Mouse (Mus musculus) MEL (cell line): ENCODE measurements around the gene Maml1. TPM values are rescaled to one million over a fixed set of nuclear protein-coding genes. Genes with fewer than 3 reads are reported as not detected.

ENCODE experiments used
- DNase-seq: peaks from one replicate; pipeline ENCODE4 v3.0.0; 2011; ENCODE audit warnings: low read depth, low spot score
- H3K27ac ChIP-seq: 2 replicates; pipeline ENCODE4 v1.5.1; 2012; ENCODE audit warnings: low read depth, mild to moderate bottlenecking, control low read depth, low read length, moderate library complexity; ENCODE audit not compliant: control insufficient read depth
- H3K27me3 ChIP-seq, 2 experiments: fragments of 150-350 bp in 1 of 2; sonication (generic) in 1 of 2; 2 replicates each; pipeline ENCODE4 v1.6.1; 2012; ENCODE audit warnings: low read length in 2 of 2, mild to moderate bottlenecking in 2 of 2, improper control_type of control experiment in 1 of 2, moderate library complexity in 1 of 2; ENCODE audit not compliant: insufficient read depth in 2 of 2, control insufficient read depth in 1 of 2
- H3K36me3 ChIP-seq, 2 experiments: 2 replicates each; pipeline ENCODE4 v1.6.1; 2012 to 2014; ENCODE audit warnings: low read length in 2 of 2, improper control_type of control experiment in 1 of 2, inconsistent platforms in 1 of 2, mild to moderate bottlenecking in 1 of 2; ENCODE audit not compliant: insufficient read depth in 2 of 2, control insufficient read depth in 1 of 2
- H3K4me1 ChIP-seq, 2 experiments: fragments of 150-350 bp in 1 of 2; sonication (generic) in 1 of 2; 2 replicates each; pipeline ENCODE4 v1.6.1; 2012; ENCODE audit warnings: low read length in 2 of 2, improper control_type of control experiment in 1 of 2, mild to moderate bottlenecking in 1 of 2; ENCODE audit not compliant: insufficient read depth in 2 of 2, control insufficient read depth in 1 of 2
- H3K4me3 ChIP-seq, 2 experiments: fragments of 150-350 bp in 1 of 2; sonication (generic) in 1 of 2; 2 replicates each; pipeline ENCODE4 v1.5.1; 2012; ENCODE audit warnings: low read depth in 2 of 2, low read length in 2 of 2, mild to moderate bottlenecking in 2 of 2, moderate library complexity in 2 of 2, control low read depth in 1 of 2, improper control_type of control experiment in 1 of 2; ENCODE audit not compliant: control insufficient read depth in 1 of 2, insufficient read depth in 1 of 2
- H3K79me2 ChIP-seq: 2 replicates; pipeline ENCODE4 v1.6.1; 2012; ENCODE audit warnings: mild to moderate bottlenecking, low read length, moderate library complexity; ENCODE audit not compliant: control insufficient read depth, poor library complexity, insufficient read depth
- H3K9ac ChIP-seq: 2 replicates; pipeline ENCODE4 v1.6.1; 2012; ENCODE audit warnings: low read depth, mild to moderate bottlenecking, control low read depth, low read length, moderate library complexity; ENCODE audit not compliant: control insufficient read depth, poor library complexity, severe bottlenecking
- H3K9me3 ChIP-seq: fragments of 150-350 bp; sonication (generic); replicated peaks from 2 replicates; pipeline ENCODE4 v1.6.1; 2012; ENCODE audit warnings: mild to moderate bottlenecking, low read length, improper control_type of control experiment, moderate library complexity; ENCODE audit not compliant: insufficient read depth
- BHLHE40 ChIP-seq: IDR thresholded peaks from 2 replicates; pipeline ENCODE4 v1.6.1; 2012; ENCODE audit warnings: low read depth, mild to moderate bottlenecking, inconsistent platforms, low read length, improper control_type of control experiment, borderline replicate concordance
- CHD1 ChIP-seq: IDR thresholded peaks from 2 replicates; pipeline ENCODE4 v1.6.1; 2012; ENCODE audit warnings: low read depth, mild to moderate bottlenecking, inconsistent platforms, low read length, improper control_type of control experiment
- CHD2 ChIP-seq: IDR thresholded peaks from 2 replicates; pipeline ENCODE4 v1.6.1; 2011; ENCODE audit warnings: low read length, improper control_type of control experiment
- CTCF ChIP-seq, 3 experiments: IDR thresholded peaks in 2 of 3; conservative IDR thresholded peaks in 1 of 3; 2 replicates each; pipeline ENCODE4 v1.5.1; 2011 to 2012; ENCODE audit warnings: low read length in 3 of 3, low read depth in 2 of 3, mild to moderate bottlenecking in 2 of 3, improper control_type of control experiment in 1 of 3, inconsistent platforms in 1 of 3, mixed read lengths in 1 of 3, moderate library complexity in 1 of 3; ENCODE audit not compliant: control insufficient read depth in 1 of 3, insufficient read depth in 1 of 3, poor library complexity in 1 of 3, severe bottlenecking in 1 of 3
- E2F4 ChIP-seq: IDR thresholded peaks from 2 replicates; pipeline ENCODE4 v1.6.1; 2011; ENCODE audit warnings: low read depth, low read length, improper control_type of control experiment, borderline replicate concordance
- ELF1 ChIP-seq: IDR thresholded peaks from 2 replicates; pipeline ENCODE4 v1.6.1; 2014; ENCODE audit warnings: low read depth, mild to moderate bottlenecking, inconsistent platforms, low read length, improper control_type of control experiment, moderate library complexity
- ETS1 ChIP-seq: IDR thresholded peaks from 2 replicates; pipeline ENCODE4 v1.6.1; 2012; ENCODE audit warnings: low read depth, mild to moderate bottlenecking, inconsistent platforms, low read length, improper control_type of control experiment, moderate library complexity
- GABPA ChIP-seq: IDR thresholded peaks from 2 replicates; pipeline ENCODE4 v1.6.1; 2012; ENCODE audit warnings: low read depth, mild to moderate bottlenecking, inconsistent platforms, low read length, improper control_type of control experiment, moderate library complexity
- JUND ChIP-seq: IDR thresholded peaks from 2 replicates; pipeline ENCODE4 v1.6.1; 2011; ENCODE audit warnings: low read depth, mild to moderate bottlenecking, improper control_type of control experiment, low read length
- MAZ ChIP-seq: IDR thresholded peaks from 2 replicates; pipeline ENCODE4 v1.6.1; 2012; ENCODE audit warnings: low read depth, mild to moderate bottlenecking, inconsistent platforms, low read length, improper control_type of control experiment
- MEF2A ChIP-seq: IDR thresholded peaks from 2 replicates; pipeline ENCODE4 v1.6.1; 2014; ENCODE audit warnings: low read depth, mild to moderate bottlenecking, inconsistent platforms, low read length, improper control_type of control experiment; ENCODE audit not compliant: poor library complexity, insufficient replicate concordance, severe bottlenecking; ENCODE audit errors: extremely low read depth
- MXI1 ChIP-seq: IDR thresholded peaks from 2 replicates; pipeline ENCODE4 v1.6.1; 2011; ENCODE audit warnings: mild to moderate bottlenecking, low read depth, low read length, improper control_type of control experiment
- MYC ChIP-seq: IDR thresholded peaks from 2 replicates; pipeline ENCODE4 v1.6.1; 2011; ENCODE audit warnings: low read depth, mild to moderate bottlenecking, low read length, improper control_type of control experiment, moderate library complexity
- NRF1 ChIP-seq: IDR thresholded peaks from 2 replicates; pipeline ENCODE4 v1.6.1; 2014; ENCODE audit warnings: low read depth, mild to moderate bottlenecking, inconsistent platforms, low read length, improper control_type of control experiment, moderate library complexity; ENCODE audit not compliant: poor library complexity, insufficient read depth, severe bottlenecking
- POLR2AphosphoS2 ChIP-seq: IDR thresholded peaks from 2 replicates; pipeline ENCODE4 v1.6.1; 2011; ENCODE audit warnings: low read length, improper control_type of control experiment
- RAD21 ChIP-seq: IDR thresholded peaks from 2 replicates; pipeline ENCODE4 v1.6.1; 2011; ENCODE audit warnings: mild to moderate bottlenecking, low read depth, low read length, improper control_type of control experiment
- SMC3 ChIP-seq: IDR thresholded peaks from 2 replicates; pipeline ENCODE4 v1.6.1; 2011; ENCODE audit warnings: low read depth, low read length, improper control_type of control experiment
- TAL1 ChIP-seq: IDR thresholded peaks from 2 replicates; pipeline ENCODE4 v1.6.1; 2012; ENCODE audit warnings: mild to moderate bottlenecking, inconsistent platforms, low read length, moderate library complexity, mixed read lengths
- TCF12 ChIP-seq: IDR thresholded peaks from 2 replicates; pipeline ENCODE4 v1.6.1; 2014; ENCODE audit warnings: low read depth, mild to moderate bottlenecking, inconsistent platforms, low read length, improper control_type of control experiment, moderate library complexity
- USF1 ChIP-seq: IDR thresholded peaks from 2 replicates; pipeline ENCODE4 v1.6.1; 2014; ENCODE audit warnings: low read depth, mild to moderate bottlenecking, inconsistent platforms, low read length, improper control_type of control experiment, moderate library complexity
- ZC3H11A ChIP-seq: IDR thresholded peaks from 2 replicates; pipeline ENCODE4 v1.6.1; 2012; ENCODE audit warnings: low read depth, mild to moderate bottlenecking, inconsistent platforms, low read length, improper control_type of control experiment
- ZKSCAN1 ChIP-seq: IDR thresholded peaks from 2 replicates; pipeline ENCODE4 v1.6.1; 2012; ENCODE audit warnings: low read depth, mild to moderate bottlenecking, inconsistent platforms, low read length, improper control_type of control experiment, moderate library complexity
- ZMIZ1 ChIP-seq: IDR thresholded peaks from 2 replicates; pipeline ENCODE4 v1.6.1; 2012; ENCODE audit warnings: low read depth, mild to moderate bottlenecking, inconsistent platforms, low read length, improper control_type of control experiment, moderate library complexity
- ZNF384 ChIP-seq: IDR thresholded peaks from 2 replicates; pipeline ENCODE4 v1.6.1; 2012; ENCODE audit warnings: low read depth, mild to moderate bottlenecking, inconsistent platforms, low read length, improper control_type of control experiment
- polyA plus RNA-seq, 2 experiments: library from polyadenylated mRNA; stranded (reverse) in 1 of 2; unstranded in 1 of 2; fragments of >175 nt in 1 of 2; fragments of >200 nt in 1 of 2; gene quantifications; 2 replicates each; pipeline versions ENCODE4 v1.2.1 to v1.2.4; 2012; ENCODE audit warnings: low replicate concordance in 2 of 2, low read depth in 1 of 2; ENCODE audit not compliant: insufficient read length in 2 of 2, insufficient read depth in 1 of 2, missing spikeins in 1 of 2
- total RNA-seq: library from RNA; depleted of rRNA; stranded (reverse); fragments of 300-350 nt; gene quantifications from 2 replicates; pipeline ENCODE4 v1.2.3, GENCODE M21; 2012

Gene Maml1
- total and polyA plus RNA-seq, 3 experiments = 3.8 to 12.6 TPM; not detected in 1

DNA sequence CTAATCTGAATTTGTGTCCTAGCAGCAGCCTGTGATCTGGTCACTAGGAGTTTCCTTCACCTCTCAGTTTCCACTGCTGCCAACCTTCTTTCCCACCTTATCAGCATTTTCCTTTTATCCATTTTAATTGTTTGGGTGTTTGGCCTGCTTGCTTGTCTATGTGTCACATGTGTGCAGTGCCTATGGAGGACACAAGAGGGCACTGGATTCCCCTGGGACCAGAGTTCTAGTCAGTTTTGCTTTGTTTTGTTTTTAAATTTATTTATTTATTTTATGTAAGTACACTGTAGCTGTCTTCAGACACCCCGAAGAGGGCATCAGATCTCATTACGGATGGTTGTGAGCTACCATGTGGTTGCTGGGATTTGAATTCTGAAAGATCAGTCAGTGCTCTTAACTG lies 22.9 kb downstream of the Maml1 start:
- Histone ChIP-seq H3K27ac (no peak overlapping the region), H3K36me3 (peaks cover 1 to 5% of the 10 kb centered on the region in 2 experiments; a peak in 3 of 4 replicates), H3K4me1 (no peaks in the 10 kb centered on the region)

DNA sequence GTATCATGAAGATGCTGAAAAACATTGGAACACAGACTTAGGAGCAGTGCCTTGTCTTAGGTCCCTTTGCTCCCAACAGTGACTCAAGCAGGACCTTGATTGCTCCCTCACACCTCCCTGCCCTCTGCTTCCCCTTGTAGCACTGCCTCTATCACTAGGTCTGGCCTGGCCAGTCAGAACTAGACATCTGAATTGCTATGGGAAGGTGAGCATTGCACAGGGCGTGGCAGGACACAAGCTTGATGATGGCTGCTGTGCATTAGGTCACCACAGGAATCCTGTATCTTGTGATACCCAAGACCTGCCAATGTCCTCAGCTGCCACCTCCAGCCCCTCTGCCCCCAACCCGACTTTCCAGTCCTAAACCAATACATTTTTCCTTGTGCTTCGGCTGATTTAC lies 25.1 kb downstream of the Maml1 start:
- H3K9me3 ChIP-seq = no peaks in the 10 kb centered on the region
- no peak overlapping the region for H3K9ac ChIP-seq
- H3K4me3 ChIP-seq = no peak overlapping the region
- H3K27ac ChIP-seq = no peak overlapping the region
- DNase-seq = no peak
- peaks cover under 1% of the 10 kb centered on the region; the same call in 1 of the 2 replicates for H3K79me2 ChIP-seq
- no peaks in the 10 kb centered on the region for H3K4me1 ChIP-seq
- H3K36me3 ChIP-seq = peaks cover 0 to 8% of the 10 kb centered on the region in 2 experiments; a peak in 2 of 4 replicates
- H3K27me3 ChIP-seq = no peaks in the 10 kb centered on the region
- TF ChIP-seq CHD1 (no peak), ZMIZ1 (no peak), NRF1 (no peak), TCF12 (no peak), BHLHE40 (no peak), RAD21 (no peak), E2F4 (no peak), MEF2A (no peak), MXI1 (no peak), CHD2 (no peak), MYC (no peak), GABPA (no peak), ELF1 (no peak)

More for the DNA sequence above, 22.9 kb downstream of the Maml1 start:
- Histone ChIP-seq H3K4me3 (no peak overlapping the region), H3K79me2 (peaks cover 2% of the 10 kb centered on the region; the same call in 1 of the 2 replicates), H3K27me3 (no peaks in the 10 kb centered on the region)
- no peak for TF ChIP-seq ELF1
- no peak for TF ChIP-seq TCF12
- TF ChIP-seq TAL1 = no peak
- TF ChIP-seq CHD1 = no peak
- TF ChIP-seq ZNF384 = no peak
- peak; percentile 60; the same call in 1 of the 2 replicates for TF ChIP-seq MYC
- TF ChIP-seq SMC3 = peak; percentile 86
- TF ChIP-seq ETS1 = no peak
- no peak for TF ChIP-seq JUND
- peak; percentile 67 for TF ChIP-seq ZC3H11A
- TF ChIP-seq ZKSCAN1 = no peak
- no peak for TF ChIP-seq ZMIZ1
- no peak for TF ChIP-seq MAZ
- TF ChIP-seq RAD21 = peak; percentile 72
- TF ChIP-seq CTCF (IDR thresholded peaks at IDR 0.05 in 2 of 3, conservative IDR thresholded peaks at IDR 0.05 in 1 of 3; ENCODE audit: control insufficient read depth in 1 of 3, insufficient read depth in 1 of 3, low read depth in 2 of 3, low read length in 3 of 3, poor library complexity in 1 of 3, severe bottlenecking in 1 of 3) = peak; percentile 65 to 78 (median 71)
- TF ChIP-seq POLR2AphosphoS2 = no peak
- TF ChIP-seq USF1 = peak; percentile 45; the same call in 1 of the 2 replicates
- TF ChIP-seq MXI1 = no peak
- TF ChIP-seq, all 39 proteins: peak for 6
- peak; percentile 69 for DNase-seq
- Histone ChIP-seq H3K9ac (no peak overlapping the region), H3K9me3 (no peaks in the 10 kb centered on the region)
